Mouse (Mus musculus): Measurements from ENCODE around the gene Lin28b. TPM values are rescaled to one million over a fixed set of nuclear protein-coding genes. Genes with fewer than 3 reads are reported as not detected.

Lin28b gene
- polyA plus RNA-seq, 1 experiment from 2014 or later: 42.2 TPM

- Histone ChIP-seq H3K27ac (replicated peaks) (peak overlapping the region; percentile 97), H3K36me3 (replicated peaks) (no peaks in the 10 kb centered on the region; the same call in 1 of the 2 replicates), H3K27me3 (replicated peaks; ENCODE audit: low read depth, poor library complexity, severe bottlenecking) (no peaks in the 10 kb centered on the region), H3K4me1 (peaks cover 54% of the 10 kb centered on the region), H3K4me3 (peak overlapping the region; percentile 71), H3K9me3 (no peaks in the 10 kb centered on the region)
- peak; percentile 62 for DNase-seq (ENCODE audit: low spot score)
- WGBS: 1% methylated on average over 21 of the region's 21 CpGs
Observed at GRCm38 (mm10) chr10:45469027-45469996, 16.9 kb downstream of the Lin28b start.

DNA sequence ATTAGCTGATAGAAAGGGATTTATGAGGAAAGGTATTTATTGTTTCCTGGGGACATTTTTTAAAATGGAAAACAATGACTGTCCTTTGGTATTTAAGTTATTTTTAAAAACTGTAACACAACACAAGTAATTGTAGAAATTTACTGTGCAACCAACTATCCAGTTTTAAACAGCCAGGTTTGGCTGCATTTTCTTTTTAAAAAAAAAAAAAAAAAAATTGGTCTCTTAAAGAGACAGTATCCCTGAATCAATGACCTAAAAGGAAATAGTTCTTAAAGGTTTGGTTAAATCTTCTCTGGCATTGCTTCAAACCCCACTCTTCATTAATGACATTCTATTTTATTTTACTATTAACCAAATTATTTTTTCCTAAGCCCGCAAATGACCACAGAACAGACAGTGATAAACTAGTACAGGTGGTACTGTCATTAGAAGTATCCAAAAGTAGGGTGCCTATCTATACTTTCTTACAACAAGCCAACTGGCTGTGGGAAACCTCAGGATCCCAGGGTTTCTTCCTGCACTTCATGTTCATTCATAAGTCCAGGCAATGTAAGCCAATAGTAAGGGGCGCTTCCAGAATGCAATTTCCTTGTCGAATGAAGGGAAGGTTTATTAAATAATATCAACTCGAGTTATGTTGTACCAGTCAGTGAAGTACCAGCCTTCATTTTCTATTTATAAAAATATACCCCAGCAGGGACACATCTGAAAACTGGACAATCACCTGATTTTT is 17.8 kb downstream of the Lin28b start:
- H3K4me1 ChIP-seq: peaks cover 48% of the 10 kb centered on the region
- H3K36me3 ChIP-seq (replicated peaks): peaks cover 4% of the 10 kb centered on the region
- peak overlapping the region; percentile 97 for H3K27ac ChIP-seq (replicated peaks)
- WGBS: 45% methylated on average over 4 of the region's 4 CpGs
- no peak for DNase-seq (ENCODE audit: low spot score)
- peak overlapping the region; percentile 71 for H3K4me3 ChIP-seq
- H3K27me3 ChIP-seq (replicated peaks; ENCODE audit: low read depth, poor library complexity, severe bottlenecking): no peaks in the 10 kb centered on the region
- H3K9me3 ChIP-seq: no peaks in the 10 kb centered on the region

DNA sequence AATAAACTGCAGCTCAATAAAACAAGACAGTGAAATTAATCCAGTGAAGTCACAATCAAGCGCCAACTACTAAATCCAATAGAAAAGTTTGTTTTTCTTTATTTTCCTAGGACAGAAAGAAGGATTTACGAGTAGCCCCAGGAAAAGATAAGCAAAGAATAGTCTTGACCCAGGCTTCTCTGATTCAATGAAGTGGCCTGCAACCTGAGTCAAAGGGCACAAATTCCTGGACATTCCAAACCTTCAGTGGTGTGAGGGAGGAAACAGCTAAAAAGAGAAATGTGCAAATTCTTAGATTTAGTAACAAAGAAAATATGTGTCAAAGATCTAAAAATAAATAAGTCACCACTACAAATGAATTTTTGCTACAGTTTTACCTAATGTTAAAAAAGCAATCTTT is 27.6 kb downstream of the Lin28b start:
- no peaks in the 10 kb centered on the region for H3K27me3 ChIP-seq (replicated peaks; ENCODE audit: low read depth, poor library complexity, severe bottlenecking)
- peaks cover 27% of the 10 kb centered on the region for H3K4me1 ChIP-seq
- H3K9me3 ChIP-seq: no peaks in the 10 kb centered on the region
- H3K36me3 ChIP-seq (replicated peaks): peaks cover 12% of the 10 kb centered on the region
- DNase-seq (ENCODE audit: low spot score): no peak
- H3K4me3 ChIP-seq: no peak overlapping the region
- 13% methylated on average over 2 of the region's 2 CpGs for WGBS
- no peak overlapping the region for H3K27ac ChIP-seq (replicated peaks)

- Histone ChIP-seq H3K27ac (replicated peaks) (no peak overlapping the region), H3K36me3 (replicated peaks) (peaks cover 9% of the 10 kb centered on the region), H3K9me3 (no peaks in the 10 kb centered on the region), H3K27me3 (replicated peaks; ENCODE audit: low read depth, poor library complexity, severe bottlenecking) (no peaks in the 10 kb centered on the region), H3K4me1 (peaks cover 29% of the 10 kb centered on the region), H3K4me3 (no peak overlapping the region)
- DNase-seq (ENCODE audit: low spot score): no peak
- WGBS: 6% methylated on average over 2 of the region's 2 CpGs
Observed at GRCm38 (mm10) chr10:45458074-45458473, 28.1 kb downstream of the Lin28b start.

GRCm38 (mm10) chr10:45446625-45447024 is 39.6 kb downstream of the Lin28b start:
- no peak for DNase-seq (ENCODE audit: low spot score)
- Histone ChIP-seq H3K36me3 (replicated peaks) (peaks cover 14% of the 10 kb centered on the region), H3K27me3 (replicated peaks; ENCODE audit: low read depth, poor library complexity, severe bottlenecking) (no peaks in the 10 kb centered on the region), H3K4me3 (peak overlapping the region; percentile 41; the same call in 1 of the 2 replicates), H3K27ac (replicated peaks) (peak overlapping the region; percentile 74), H3K4me1 (peaks cover 18% of the 10 kb centered on the region), H3K9me3 (no peaks in the 10 kb centered on the region)

GRCm38 (mm10) chr10:45446215-45446614 is 40.0 kb downstream of the Lin28b start:
- Histone ChIP-seq H3K27ac (replicated peaks) (peak overlapping the region; percentile 74), H3K4me3 (peak overlapping the region; percentile 41), H3K4me1 (peaks cover 21% of the 10 kb centered on the region), H3K9me3 (no peaks in the 10 kb centered on the region), H3K27me3 (replicated peaks; ENCODE audit: low read depth, poor library complexity, severe bottlenecking) (no peaks in the 10 kb centered on the region), H3K36me3 (replicated peaks) (peaks cover 14% of the 10 kb centered on the region)
- no peak for DNase-seq (ENCODE audit: low spot score)
- 7% methylated on average over 8 of the region's 8 CpGs for WGBS

DNA sequence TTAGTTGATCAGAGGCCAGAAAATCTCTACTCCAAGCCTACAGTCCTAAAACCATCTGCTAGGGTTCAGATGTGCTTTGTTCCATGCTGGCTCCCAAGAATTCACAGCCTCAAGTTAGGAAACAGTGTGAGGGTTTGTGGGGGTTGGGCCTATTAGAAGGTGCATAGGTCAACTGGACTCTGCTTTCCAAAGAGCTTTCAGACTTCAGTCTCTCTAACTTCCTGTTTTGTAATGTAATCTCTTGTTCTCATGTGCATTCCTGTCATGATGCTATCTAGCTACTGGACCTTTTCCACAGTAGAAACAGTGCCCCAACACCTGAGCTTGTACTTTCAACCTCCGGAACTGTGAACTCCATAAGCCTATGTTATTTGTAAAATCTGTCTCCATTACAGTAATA is 63.8 kb downstream of the Lin28b start:
- 39% methylated on average over 1 of the region's 1 CpGs for WGBS
- Histone ChIP-seq H3K9me3 (no peaks in the 10 kb centered on the region), H3K4me3 (no peak overlapping the region), H3K36me3 (replicated peaks) (peaks cover 30% of the 10 kb centered on the region), H3K27me3 (replicated peaks; ENCODE audit: low read depth, poor library complexity, severe bottlenecking) (no peaks in the 10 kb centered on the region), H3K27ac (replicated peaks) (peak overlapping the region; percentile 70), H3K4me1 (peaks cover 21% of the 10 kb centered on the region)
- DNase-seq (ENCODE audit: low spot score): peak; percentile 43

- Histone ChIP-seq H3K9me3 (no peaks in the 10 kb centered on the region), H3K27ac (replicated peaks) (no peak overlapping the region; the same call in 1 of the 2 replicates), H3K27me3 (replicated peaks; ENCODE audit: low read depth, poor library complexity, severe bottlenecking) (no peaks in the 10 kb centered on the region), H3K4me3 (no peak overlapping the region), H3K36me3 (replicated peaks) (peaks cover 32% of the 10 kb centered on the region), H3K4me1 (peaks cover 36% of the 10 kb centered on the region)
- WGBS: 35% methylated on average over 5 of the region's 5 CpGs
- DNase-seq (ENCODE audit: low spot score): no peak
Observed at GRCm38 (mm10) chr10:45412144-45412543, 74.1 kb downstream of the Lin28b start.

DNA sequence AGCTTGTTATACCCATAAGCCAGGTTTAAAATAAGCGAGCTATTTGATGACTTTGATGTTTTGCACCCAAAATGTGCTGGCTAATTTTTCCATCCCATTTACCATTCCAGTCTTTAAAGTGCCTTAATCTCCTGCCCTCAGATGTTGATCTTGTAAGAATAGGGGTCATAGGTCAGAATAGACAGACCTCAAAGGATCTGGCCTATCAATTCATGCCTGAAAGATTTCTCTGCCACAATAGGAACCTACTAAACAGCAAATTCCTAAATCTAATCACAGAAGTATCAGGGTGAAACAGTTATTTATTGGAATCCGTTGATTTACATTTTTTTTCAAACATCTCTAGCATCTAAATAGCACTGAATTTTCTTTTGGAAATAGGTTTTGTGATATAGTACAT is 74.5 kb downstream of the Lin28b start:
- WGBS: 18% methylated on average over 2 of the region's 2 CpGs
- Histone ChIP-seq H3K27me3 (replicated peaks; ENCODE audit: low read depth, poor library complexity, severe bottlenecking) (no peaks in the 10 kb centered on the region), H3K4me1 (peaks cover 36% of the 10 kb centered on the region), H3K36me3 (replicated peaks) (peaks cover 29% of the 10 kb centered on the region), H3K27ac (replicated peaks) (no peak overlapping the region), H3K4me3 (no peak overlapping the region), H3K9me3 (no peaks in the 10 kb centered on the region)
- DNase-seq (ENCODE audit: low spot score): no peak

DNA sequence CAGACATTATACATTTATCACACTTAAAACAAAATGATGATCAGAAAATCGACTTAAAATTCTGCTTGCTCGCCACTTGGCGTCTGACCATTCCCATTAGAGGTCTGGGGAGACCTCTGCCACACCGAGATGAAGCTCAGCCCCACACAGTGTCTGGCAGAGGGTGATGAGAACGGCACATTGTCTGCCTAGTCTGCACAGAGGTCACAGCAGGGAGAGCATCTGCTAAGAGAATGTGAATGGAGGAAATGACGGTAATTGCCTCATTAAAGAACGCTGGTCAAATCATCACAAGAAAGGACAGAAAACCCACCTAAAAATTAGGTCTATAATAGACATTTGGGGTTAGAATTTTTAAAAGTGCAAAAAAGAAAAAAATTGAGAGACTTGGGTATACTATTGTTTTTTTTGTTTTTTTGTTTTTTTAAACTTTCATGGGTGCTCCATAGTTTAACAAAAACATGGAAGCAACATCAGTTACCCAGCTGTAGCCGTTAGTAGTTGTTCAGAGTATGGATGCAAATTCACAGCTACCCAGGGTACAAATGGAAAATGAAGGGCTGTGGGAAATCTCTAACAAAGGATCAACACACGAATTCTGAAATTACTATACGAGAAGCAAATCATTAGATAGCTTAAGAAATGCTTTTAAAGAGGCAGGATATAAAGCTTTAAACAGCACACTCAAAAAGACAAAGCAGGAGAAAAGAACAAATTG is 75.4 kb downstream of the Lin28b start:
- Histone ChIP-seq H3K27me3 (replicated peaks; ENCODE audit: low read depth, poor library complexity, severe bottlenecking) (no peaks in the 10 kb centered on the region), H3K9me3 (no peaks in the 10 kb centered on the region), H3K4me3 (no peak overlapping the region), H3K36me3 (replicated peaks) (peaks cover 19% of the 10 kb centered on the region), H3K27ac (replicated peaks) (peak overlapping the region; percentile 61), H3K4me1 (peaks cover 37% of the 10 kb centered on the region)
- DNase-seq (ENCODE audit: low spot score): peak; percentile 49
- WGBS: 13% methylated on average over 10 of the region's 10 CpGs

DNA sequence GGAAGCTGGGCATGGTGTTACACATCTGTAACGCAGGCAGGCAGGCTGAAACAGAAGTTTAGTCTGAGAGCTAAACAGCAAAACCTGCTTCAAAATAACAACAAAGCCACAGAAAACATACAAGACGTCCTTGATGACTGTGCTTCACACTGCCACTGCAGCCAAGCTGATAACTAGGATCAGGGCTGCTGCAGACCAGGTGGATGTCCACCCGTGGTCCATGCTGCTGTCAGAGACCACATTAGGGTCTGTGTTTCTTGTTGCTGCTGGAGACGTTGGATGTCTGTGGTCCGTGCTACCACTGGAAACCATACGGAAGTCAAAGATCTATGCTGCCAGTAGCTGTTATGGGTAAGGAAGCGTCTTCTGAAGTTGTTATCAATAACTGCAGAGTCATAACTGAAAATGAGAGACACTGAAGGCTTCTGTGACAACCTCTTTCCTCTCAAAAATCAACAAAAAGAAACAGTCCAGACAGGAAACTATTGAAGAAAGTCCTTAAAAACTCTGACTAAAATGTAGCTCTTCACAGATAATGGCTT is 86.4 kb downstream of the Lin28b start:
- 74% methylated on average over 7 of the region's 7 CpGs for WGBS
- DNase-seq (ENCODE audit: low spot score): no peak

GRCm38 (mm10) chr10:45398211-45398610 is 88.0 kb downstream of the Lin28b start:
- WGBS: 63% methylated on average over 1 of the region's 1 CpGs
- DNase-seq (ENCODE audit: low spot score): no peak

More for the DNA sequence above, 86.4 kb downstream of the Lin28b start:
- H3K4me3 ChIP-seq: no peak overlapping the region
- H3K9me3 ChIP-seq: no peaks in the 10 kb centered on the region
- 0 out of 2 replicates have a peak overlapping the region, but pooled peaks have one; percentile 24 for H3K27ac ChIP-seq (replicated peaks)
- H3K4me1 ChIP-seq: peaks cover 15% of the 10 kb centered on the region
- peaks cover 24% of the 10 kb centered on the region for H3K36me3 ChIP-seq (replicated peaks)
- H3K27me3 ChIP-seq (replicated peaks; ENCODE audit: low read depth, poor library complexity, severe bottlenecking): no peaks in the 10 kb centered on the region

More at GRCm38 (mm10) chr10:45398211-45398610, 88.0 kb downstream of the Lin28b start:
- no peak overlapping the region for H3K4me3 ChIP-seq
- peaks cover 24% of the 10 kb centered on the region for H3K36me3 ChIP-seq (replicated peaks)
- H3K4me1 ChIP-seq: peaks cover 11% of the 10 kb centered on the region
- no peaks in the 10 kb centered on the region for H3K9me3 ChIP-seq
- no peaks in the 10 kb centered on the region for H3K27me3 ChIP-seq (replicated peaks; ENCODE audit: low read depth, poor library complexity, severe bottlenecking)
- no peak overlapping the region for H3K27ac ChIP-seq (replicated peaks)
